Mouse (Mus musculus): ENCODE data around the gene Tfe3.

GRCm38 (mm10) chrX:7728215-7728921, 34.0 kb upstream of the Tfe3 start, which contains the start of gene Praf2:
- no peak for TF ChIP-seq POLR2A (IDR thresholded peaks at IDR 0.05; ENCODE audit: borderline replicate concordance, low read depth, low read length)
- TF ChIP-seq CTCF (IDR thresholded peaks at IDR 0.05; ENCODE audit: low read depth, low read length), result no peak
